9 mouse cellular contexts compared by ENCODE assay signal in the genomic region with DNA sequence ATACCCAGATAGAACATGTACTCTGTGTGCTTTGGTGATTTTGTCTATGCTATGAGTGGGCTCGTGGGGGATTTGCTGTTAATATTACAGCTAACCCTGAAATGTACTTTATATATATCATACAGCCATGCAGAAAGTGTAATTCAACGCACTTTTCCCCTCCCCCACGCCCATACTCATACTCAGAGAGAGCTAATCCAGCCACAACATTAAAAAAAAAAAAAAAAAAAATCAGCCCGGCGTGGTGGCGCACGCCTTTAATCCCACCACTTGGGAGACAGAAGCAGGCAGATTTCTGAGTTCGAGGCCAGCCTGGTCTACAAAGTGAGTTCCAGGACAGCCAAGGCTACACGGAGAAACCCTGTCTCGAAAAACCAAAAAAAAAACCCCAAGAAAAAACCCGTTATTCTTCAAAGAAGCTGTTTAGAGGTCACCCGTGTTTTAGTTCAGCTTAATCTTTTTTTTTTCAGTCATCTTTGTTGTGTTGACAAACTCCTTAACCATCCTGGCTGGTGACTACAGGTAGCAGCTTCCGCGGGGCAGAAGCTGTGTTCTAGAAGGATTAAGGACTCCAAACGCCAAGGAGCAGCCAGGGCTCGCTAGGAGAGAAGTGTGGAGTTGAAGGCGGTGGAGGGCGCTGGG. TPM values are rescaled to one million over a fixed set of nuclear protein-coding genes. Genes with fewer than 3 reads are reported as not detected.
DNase-seq lines count a peak whose midpoint lies in the region; ATAC-seq and TF ChIP-seq lines count a peak whose summit lies in the region.
"Had no signal": no experiment of that assay in that cellular context is flagged by ENCODE, and none has a peak within 500 bp of the region (broad histone marks: within the 10 kb centered on the region; RNA-seq: fewer than 3 reads in every experiment).

No protein-coding gene starts in this region.

- no peak for TF ChIP-seq CTCF in heart, adult 2 months (IDR thresholded peaks at IDR 0.05)
- no peak for TF ChIP-seq CTCF in thymus, adult 2 months (IDR thresholded peaks at IDR 0.05; ENCODE audit: borderline replicate concordance, control insufficient read depth, extremely low read depth, insufficient read depth, low read length, poor library complexity)
- TF ChIP-seq CTCF in stomach, postnatal 0 days (IDR thresholded peaks at IDR 0.05; ENCODE audit: low read depth): no peak

- TF ChIP-seq EP300 in heart, adult 2 months (IDR thresholded peaks at IDR 0.05; ENCODE audit: insufficient read depth, low read depth, low read length): no peak
- no peak for TF ChIP-seq EP300 in stomach, postnatal 0 days (optimal IDR thresholded peaks at IDR 0.05)

- DNase-seq in heart, adult 2 months: no peak
- DNase-seq in heart, adult 8-10 months (ENCODE audit: low spot score): no peak
- no peak for DNase-seq in thymus, adult 2 months
- DNase-seq in thymus, postnatal 25 days: no peak
- no peak for DNase-seq in liver, embryonic 11.5 days (ENCODE audit: low spot score)
- DNase-seq in stomach, postnatal 0 days (ENCODE audit: low spot score): no peak
- DNase-seq in left cerebral cortex, adult 18-20 months (ENCODE audit: low spot score in 2 of 2): no peak
- DNase-seq in adipocyte (ENCODE audit: low spot score): no peak
- DNase-seq: layer of hippocampus, postnatal 36 days had no signal

- no peak overlapping the region; the same call in 1 of the 2 replicates for H3K27ac ChIP-seq in heart, adult 2 months
- no peak overlapping the region for H3K27ac ChIP-seq in thymus, adult 2 months (ENCODE audit: control insufficient read depth, insufficient read depth, low read length)
- H3K27ac ChIP-seq in liver, embryonic 11.5 days (ENCODE audit: low read depth, low read length): no peak overlapping the region
- H3K27ac ChIP-seq in stomach, postnatal 0 days (replicated peaks): no peak overlapping the region

- no peak for TF ChIP-seq POLR2A in heart, adult 2 months (IDR thresholded peaks at IDR 0.05; ENCODE audit: insufficient read depth, low read depth, low read length)
- no peak for TF ChIP-seq POLR2A in thymus, adult 2 months (IDR thresholded peaks at IDR 0.05; ENCODE audit: control insufficient read depth, extremely low read depth, insufficient read depth, low read length, poor library complexity)

- peaks cover 3% of the 10 kb centered on the region; the same call in 1 of the 2 replicates for H3K27me3 ChIP-seq in heart, adult 2 months (ENCODE audit: control insufficient read depth, insufficient read depth, low read length)
- no peaks in the 10 kb centered on the region; the same call in 1 of the 2 replicates for H3K27me3 ChIP-seq in thymus, adult 2 months (ENCODE audit: control insufficient read depth, insufficient read depth, low read length)
- peaks cover 29% of the 10 kb centered on the region for H3K27me3 ChIP-seq in liver, embryonic 11.5 days (replicated peaks; ENCODE audit: control insufficient read depth, insufficient read depth, low read length)
- H3K27me3 ChIP-seq in stomach, postnatal 0 days (ENCODE audit: control insufficient read depth, insufficient read depth, low read length): no peaks in the 10 kb centered on the region

- peak overlapping the region; percentile 45; the same call in 1 of the 2 replicates for H3K9ac ChIP-seq in heart, adult 2 months (ENCODE audit: low read depth, low read length)
- peak overlapping the region; percentile 52 for H3K9ac ChIP-seq in liver, embryonic 11.5 days (ENCODE audit: low read depth, low read length)
- peak overlapping the region; percentile 57; the same call in 1 of the 2 replicates for H3K9ac ChIP-seq in stomach, postnatal 0 days (ENCODE audit: low read length)

- peak overlapping the region; percentile 100 for H3K4me2 ChIP-seq in liver, embryonic 11.5 days
- peak overlapping the region; percentile 98 for H3K4me2 ChIP-seq in stomach, postnatal 0 days (replicated peaks; ENCODE audit: low read depth)

- H3K36me3 ChIP-seq in heart, adult 2 months (ENCODE audit: control insufficient read depth, insufficient read depth, low read length): no peaks in the 10 kb centered on the region
- H3K36me3 ChIP-seq in thymus, adult 2 months (ENCODE audit: control insufficient read depth, insufficient read depth, low read length): no peaks in the 10 kb centered on the region
- no peaks in the 10 kb centered on the region for H3K36me3 ChIP-seq in liver, embryonic 11.5 days (ENCODE audit: control insufficient read depth, insufficient read depth, low read length)
- no peaks in the 10 kb centered on the region for H3K36me3 ChIP-seq in stomach, postnatal 0 days (ENCODE audit: control insufficient read depth, insufficient read depth, low read length)

- peak overlapping the region; percentile 58 for H3K4me3 ChIP-seq in heart, adult 2 months
- peak overlapping the region; percentile 55 for H3K4me3 ChIP-seq in thymus, adult 2 months (ENCODE audit: control insufficient read depth, insufficient read depth, low read length)
- peak overlapping the region; percentile 71 for H3K4me3 ChIP-seq in liver, embryonic 11.5 days (ENCODE audit: low read depth, low read length)
- peak overlapping the region; percentile 60 for H3K4me3 ChIP-seq in stomach, postnatal 0 days (ENCODE audit: low read depth, low read length)

- no peaks in the 10 kb centered on the region; the same call in 1 of the 2 replicates for H3K4me1 ChIP-seq in heart, adult 2 months (ENCODE audit: control insufficient read depth, insufficient read depth, low read length)
- peaks cover 23% of the 10 kb centered on the region for H3K4me1 ChIP-seq in thymus, adult 2 months (replicated peaks; ENCODE audit: control insufficient read depth, insufficient read depth, low read length)
- H3K4me1 ChIP-seq in liver, embryonic 11.5 days (replicated peaks; ENCODE audit: control insufficient read depth, insufficient read depth, low read length): peaks cover 6% of the 10 kb centered on the region; the same call in 1 of the 2 replicates
- H3K4me1 ChIP-seq in stomach, postnatal 0 days (replicated peaks; ENCODE audit: control insufficient read depth, insufficient read depth): no peaks in the 10 kb centered on the region

- intact Hi-C loops in heart, adult 2 months (cut with DNase I): loop anchor here (5.0 kb wide), 1 partner anchor 76 kb away; no protein-coding TSS in a partner anchor

- 31% methylated on average over 18 of the region's 18 CpGs for WGBS in heart, adult 2 months
- 22% methylated on average over 18 of the region's 18 CpGs for WGBS in thymus, adult 2 months
- 34% methylated on average over 18 of the region's 18 CpGs for WGBS in liver, embryonic 11.5 days
- 33% methylated on average over 18 of the region's 18 CpGs for WGBS in stomach, postnatal 0 days

- ATAC-seq in liver, embryonic 11.5 days (replicated peaks; ENCODE audit: low FRiP score): no peak
- ATAC-seq in stomach, postnatal 0 days (ENCODE audit: low FRiP score, low TSS enrichment): no peak

- H3K9me3 ChIP-seq in liver, embryonic 11.5 days (ENCODE audit: control insufficient read depth, low read length): no peaks in the 10 kb centered on the region
- no peaks in the 10 kb centered on the region for H3K9me3 ChIP-seq in stomach, postnatal 0 days (ENCODE audit: control insufficient read depth, low read length)

- H3K79me2 ChIP-seq in heart, adult 2 months (replicated peaks; ENCODE audit: control insufficient read depth, insufficient read depth, low read length): no peaks in the 10 kb centered on the region

RNA-seq across cellular contexts. Expression of a gene that starts 0.9 kb away (rescaled TPM):
- 1 to 10 TPM in 1 of 2 experiments, under 1 TPM in 1; 0.63 to 2.0 TPM for total RNA-seq in heart, adult 2 months (2021)
- 1.7 and 1.8 TPM in 2 replicates for polyA plus RNA-seq in heart, adult 2 months (2012; rRNA removed)
- total RNA-seq in heart, adult 8-10 months (2022): under 1 TPM; 0.33 to 1.00 (median 0.68) TPM
- 1.8 and 2.6 TPM in 2 replicates for polyA plus RNA-seq in thymus, adult 2 months (2012; rRNA removed)
- polyA plus RNA-seq in liver, embryonic 11.5 days (2014; fragmentation: Nextera tagmentation; extraction: Ambion mirVana): 0.64 and 0.99 TPM in 2 replicates
- 4.2 and 4.3 TPM in 2 replicates for polyA plus RNA-seq in stomach, postnatal 0 days (2015; fragmentation: Nextera tagmentation; extraction: Ambion mirVana)
- 1 to 10 TPM; 6.9 to 7.1 TPM for total RNA-seq in left cerebral cortex, adult 18-20 months (2021)

RNA-seq across cellular contexts. Expression of a gene that starts 33.3 kb away (rescaled TPM):
- 10 to 100 TPM; 17.1 to 17.6 TPM for total RNA-seq in heart, adult 2 months (2021)
- 22.7 and 28.7 TPM in 2 replicates for polyA plus RNA-seq in heart, adult 2 months (2012; rRNA removed)
- total RNA-seq in heart, adult 8-10 months (2022): 10 to 100 TPM; 17.0 to 19.5 (median 18.2) TPM
- polyA plus RNA-seq in thymus, adult 2 months (2012; rRNA removed): 7.1 and 8.2 TPM in 2 replicates
- 18.6 and 20.8 TPM in 2 replicates for polyA plus RNA-seq in liver, embryonic 11.5 days (2014; fragmentation: Nextera tagmentation; extraction: Ambion mirVana)
- polyA plus RNA-seq in stomach, postnatal 0 days (2015; fragmentation: Nextera tagmentation; extraction: Ambion mirVana): 23.4 and 25.1 TPM in 2 replicates
- total RNA-seq in left cerebral cortex, adult 18-20 months (2021): 10 to 100 TPM; 17.9 to 18.3 TPM

RNA-seq across cellular contexts. Expression of a gene that starts 33.4 kb away (rescaled TPM):
- 10 to 100 TPM; 39.9 to 43.5 TPM for total RNA-seq in heart, adult 2 months (2021)
- 13.7 and 24.3 TPM in 2 replicates for polyA plus RNA-seq in heart, adult 2 months (2012; rRNA removed)
- 10 to 100 TPM; 40.0 to 43.4 (median 42.4) TPM for total RNA-seq in heart, adult 8-10 months (2022)
- polyA plus RNA-seq in thymus, adult 2 months (2012; rRNA removed): 11.7 and 12.2 TPM in 2 replicates
- polyA plus RNA-seq in liver, embryonic 11.5 days (2014; fragmentation: Nextera tagmentation; extraction: Ambion mirVana): 9.0 and 9.9 TPM in 2 replicates
- polyA plus RNA-seq in stomach, postnatal 0 days (2015; fragmentation: Nextera tagmentation; extraction: Ambion mirVana): 12.2 and 12.7 TPM in 2 replicates
- 10 to 100 TPM; 89.4 to 91.9 TPM for total RNA-seq in left cerebral cortex, adult 18-20 months (2021)
